Mouse (Mus musculus) neural tube, embryonic 11.5 days (tissue): ENCODE results near the gene Ogfrl1. TPM values are rescaled to one million over a fixed set of nuclear protein-coding genes. Genes with fewer than 3 reads are reported as not detected.
"Not testable (repeated sequence)": the region's sequence is repeated elsewhere in the genome, so short reads cannot be mapped to it uniquely, and the experiment has no call there.

Source experiments
- ATAC-seq: fragments of 200-750 bp; cut with Nextera tagmentation; 2 replicates; pipeline ENCODE4 v1.8.0; 2017; ENCODE audit warnings: moderate number of reproducible peaks, mild to moderate bottlenecking, moderate TSS enrichment, moderate library complexity; ENCODE audit not compliant: insufficient read depth, low FRiP score, low TSS enrichment
- DNase-seq: peaks from one replicate; pipeline ENCODE4 v3.0.0-alpha.2; 2015; ENCODE audit warnings: low spot score
- H3K27ac ChIP-seq: fragments of 300-500 bp; sonication (generic); 2 replicates; pipeline ENCODE4 v1.5.1; 2014; ENCODE audit warnings: low read depth, mild to moderate bottlenecking, low read length
- H3K27me3 ChIP-seq: fragments of 300-500 bp; sonication (generic); 2 replicates; pipeline ENCODE4 v1.6.1; 2014; ENCODE audit warnings: mild to moderate bottlenecking, low read length, mixed read lengths; ENCODE audit not compliant: control insufficient read depth, insufficient read depth
- H3K36me3 ChIP-seq: fragments of 300-500 bp; sonication (generic); 2 replicates; pipeline ENCODE4 v1.6.1; 2014; ENCODE audit warnings: mild to moderate bottlenecking, low read length, moderate library complexity, mixed read lengths; ENCODE audit not compliant: control insufficient read depth, insufficient read depth
- H3K4me1 ChIP-seq: fragments of 300-500 bp; sonication (generic); 2 replicates; pipeline ENCODE4 v1.6.1; 2014; ENCODE audit warnings: low read length, mixed read lengths; ENCODE audit not compliant: control insufficient read depth, insufficient read depth
- H3K4me2 ChIP-seq: fragments of 300-500 bp; sonication (generic); 2 replicates; pipeline ENCODE4 v1.6.1; 2014; ENCODE audit warnings: low read depth, mild to moderate bottlenecking, moderate library complexity
- H3K4me3 ChIP-seq: fragments of 300-500 bp; sonication (generic); 2 replicates; pipeline ENCODE4 v1.5.1; 2014; ENCODE audit warnings: low read depth, low read length
- H3K9ac ChIP-seq: fragments of 300-500 bp; sonication (generic); 2 replicates; pipeline ENCODE4 v1.6.1; 2014; ENCODE audit warnings: mild to moderate bottlenecking, low read length
- H3K9me3 ChIP-seq: fragments of 300-500 bp; sonication (generic); 2 replicates; pipeline ENCODE4 v1.6.1; 2016; ENCODE audit warnings: low read length; ENCODE audit not compliant: control insufficient read depth
- WGBS: fragments of 180-500 bp; shearing (Covaris S2); extraction: QIAGEN DNeasy Blood & Tissue Kit; methylation state at CpG from one replicate; pipeline ENCODE4 v1.1.7; 2014; 5-methylcytosine and 5-hydroxymethylcytosine counted together
- polyA plus RNA-seq: library from polyadenylated mRNA; unstranded; fragments of >200 nt; fragmentation: Nextera tagmentation; extraction: Ambion mirVana; gene quantifications from 2 replicates; pipeline ENCODE4 v1.2.1, GENCODE M21; 2014

Ogfrl1 gene
- polyA plus RNA-seq, 1 experiment from 2014 or later = 13.8 TPM

DNA sequence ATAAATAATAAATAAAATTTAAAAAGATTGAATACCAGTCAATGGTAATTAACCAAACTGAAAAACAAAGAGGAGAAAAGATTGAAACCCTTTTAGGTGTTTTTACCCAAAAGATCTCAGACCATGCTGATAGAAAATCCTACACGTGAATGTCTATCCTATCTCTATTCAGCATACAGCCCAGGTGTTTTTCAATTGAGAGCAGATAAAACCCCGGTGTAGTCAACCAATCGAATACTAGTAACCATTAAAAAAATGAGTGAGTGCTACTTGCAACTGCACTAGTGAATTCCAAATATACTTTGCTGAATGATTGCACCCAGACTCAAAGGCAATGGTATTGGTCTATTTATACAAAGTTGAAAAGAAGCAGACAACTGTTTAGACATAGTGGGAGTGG lies 4.8 kb upstream of the Ogfrl1 start:
- WGBS = 92% methylated on average over 3 of the region's 3 CpGs
- H3K4me1 ChIP-seq = no peaks in the 10 kb centered on the region
- DNase-seq = no peak
- no peak overlapping the region for H3K4me3 ChIP-seq
- no peak overlapping the region for H3K9ac ChIP-seq
- no peaks in the 10 kb centered on the region for H3K9me3 ChIP-seq
- no peak for ATAC-seq
- no peaks in the 10 kb centered on the region for H3K27me3 ChIP-seq
- H3K4me2 ChIP-seq = no peak overlapping the region
- no peaks in the 10 kb centered on the region for H3K36me3 ChIP-seq
- no peak overlapping the region for H3K27ac ChIP-seq

DNA sequence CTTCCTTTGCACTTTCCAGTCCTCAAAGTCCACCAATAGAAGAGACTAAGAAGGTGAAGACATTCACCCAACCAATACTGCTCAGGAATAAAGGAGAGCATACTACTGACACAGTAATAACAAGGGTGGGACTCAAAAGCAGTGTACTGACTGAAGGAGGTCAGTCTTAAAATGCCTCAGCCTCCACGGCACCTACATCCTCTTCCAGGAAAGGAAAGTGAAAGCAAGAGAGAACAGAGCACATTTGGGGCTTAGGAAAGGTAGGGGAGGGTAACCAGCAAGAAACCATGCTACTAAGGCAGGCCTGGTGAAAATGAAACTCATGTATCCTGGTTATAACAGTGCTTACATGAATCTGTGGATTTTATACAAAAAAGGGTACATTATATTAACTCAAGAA lies 2.0 kb upstream of the Ogfrl1 start:
- H3K27me3 ChIP-seq = no peaks in the 10 kb centered on the region
- no peak overlapping the region for H3K4me3 ChIP-seq
- no peak overlapping the region for H3K27ac ChIP-seq
- no peaks in the 10 kb centered on the region for H3K9me3 ChIP-seq
- H3K4me2 ChIP-seq = no peak overlapping the region
- H3K4me1 ChIP-seq = no peaks in the 10 kb centered on the region
- no peak for ATAC-seq
- no peak for DNase-seq
- no peaks in the 10 kb centered on the region for H3K36me3 ChIP-seq
- 79% methylated on average over 1 of the region's 1 CpGs for WGBS
- no peak overlapping the region for H3K9ac ChIP-seq

DNA sequence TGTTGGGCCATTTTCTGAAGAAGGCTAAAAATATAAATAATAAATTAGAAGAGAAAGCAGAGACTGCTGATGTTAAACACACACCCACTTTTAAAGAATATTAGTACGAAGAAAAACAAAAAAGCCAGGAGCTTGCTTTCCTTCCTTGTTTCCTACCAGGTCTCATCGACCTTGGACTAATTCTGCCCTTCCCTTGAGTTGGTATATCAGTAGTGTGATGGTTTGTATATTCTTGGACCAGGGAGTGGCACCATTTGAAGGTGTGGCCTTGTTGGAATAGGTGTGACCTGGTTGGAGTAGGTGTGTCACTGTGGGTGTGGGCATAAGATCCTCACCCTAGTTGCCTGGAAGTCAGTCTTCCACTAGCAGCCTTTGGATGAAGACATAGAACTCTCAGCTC lies 3.2 kb downstream of the Ogfrl1 start:
- not testable (repeated sequence) for H3K4me1 ChIP-seq, H3K4me3 ChIP-seq, H3K36me3 ChIP-seq, H3K9ac ChIP-seq, H3K9me3 ChIP-seq, H3K27me3 ChIP-seq, DNase-seq, H3K27ac ChIP-seq, H3K4me2 ChIP-seq, ATAC-seq
- 72% methylated on average over 2 of the region's 2 CpGs for WGBS

DNA sequence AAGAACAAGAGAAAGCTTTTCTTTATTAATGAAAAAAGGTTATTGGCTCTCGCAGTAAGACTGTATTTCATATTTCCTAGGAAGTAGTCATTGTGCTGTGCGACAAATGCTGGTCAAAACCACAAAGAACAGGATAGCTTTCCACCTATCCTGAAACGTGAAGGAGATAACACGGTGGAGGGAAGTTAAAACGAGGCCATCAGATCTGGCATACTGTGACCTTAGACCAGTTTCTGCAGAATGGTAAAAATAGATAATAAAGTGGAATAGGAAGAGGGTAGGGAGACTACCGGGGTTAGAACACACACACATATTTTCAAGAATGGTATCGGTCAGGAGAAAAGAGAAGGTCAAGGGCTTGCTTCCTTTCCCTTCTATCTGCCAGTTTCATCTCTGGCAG lies 5.8 kb downstream of the Ogfrl1 start:
- Histone ChIP-seq H3K27ac (no peak overlapping the region), H3K9me3 (no peaks in the 10 kb centered on the region), H3K36me3 (no peaks in the 10 kb centered on the region), H3K4me3 (no peak overlapping the region), H3K4me1 (no peaks in the 10 kb centered on the region), H3K9ac (no peak overlapping the region), H3K4me2 (no peak overlapping the region), H3K27me3 (no peaks in the 10 kb centered on the region)
- ATAC-seq = no peak
- no peak for DNase-seq
- 88% methylated on average over 7 of the region's 7 CpGs for WGBS

DNA sequence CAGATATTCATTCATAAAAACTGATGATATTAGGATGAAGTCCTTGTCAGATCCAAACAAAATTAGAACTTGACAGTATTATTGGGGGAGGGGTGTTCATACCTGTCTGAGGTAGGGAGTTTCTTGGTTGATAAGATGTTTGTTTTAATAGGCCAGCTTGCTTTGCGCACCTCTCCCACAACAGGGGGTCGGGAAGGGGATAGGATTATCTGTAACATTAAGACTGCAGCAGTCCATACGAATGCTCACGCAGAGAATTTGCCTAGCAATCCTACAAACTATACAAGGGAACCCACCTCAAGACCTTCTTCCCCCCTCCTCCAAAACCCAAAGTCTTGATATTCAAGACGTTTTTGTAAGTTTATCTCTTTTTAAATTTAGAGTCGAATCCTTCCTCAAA lies 13.2 kb downstream of the Ogfrl1 start:
- H3K9me3 ChIP-seq = no peaks in the 10 kb centered on the region
- H3K27me3 ChIP-seq = no peaks in the 10 kb centered on the region
- ATAC-seq (no peak), DNase-seq (no peak)
- no peaks in the 10 kb centered on the region for H3K36me3 ChIP-seq
- H3K4me3 ChIP-seq = no peak overlapping the region
- H3K4me1 ChIP-seq = peaks cover 6% of the 10 kb centered on the region; the same call in 1 of the 2 replicates
- H3K9ac ChIP-seq = no peak overlapping the region
- no peak overlapping the region for H3K4me2 ChIP-seq
- no peak overlapping the region for H3K27ac ChIP-seq
- WGBS = 91% methylated on average over 6 of the region's 6 CpGs

DNA sequence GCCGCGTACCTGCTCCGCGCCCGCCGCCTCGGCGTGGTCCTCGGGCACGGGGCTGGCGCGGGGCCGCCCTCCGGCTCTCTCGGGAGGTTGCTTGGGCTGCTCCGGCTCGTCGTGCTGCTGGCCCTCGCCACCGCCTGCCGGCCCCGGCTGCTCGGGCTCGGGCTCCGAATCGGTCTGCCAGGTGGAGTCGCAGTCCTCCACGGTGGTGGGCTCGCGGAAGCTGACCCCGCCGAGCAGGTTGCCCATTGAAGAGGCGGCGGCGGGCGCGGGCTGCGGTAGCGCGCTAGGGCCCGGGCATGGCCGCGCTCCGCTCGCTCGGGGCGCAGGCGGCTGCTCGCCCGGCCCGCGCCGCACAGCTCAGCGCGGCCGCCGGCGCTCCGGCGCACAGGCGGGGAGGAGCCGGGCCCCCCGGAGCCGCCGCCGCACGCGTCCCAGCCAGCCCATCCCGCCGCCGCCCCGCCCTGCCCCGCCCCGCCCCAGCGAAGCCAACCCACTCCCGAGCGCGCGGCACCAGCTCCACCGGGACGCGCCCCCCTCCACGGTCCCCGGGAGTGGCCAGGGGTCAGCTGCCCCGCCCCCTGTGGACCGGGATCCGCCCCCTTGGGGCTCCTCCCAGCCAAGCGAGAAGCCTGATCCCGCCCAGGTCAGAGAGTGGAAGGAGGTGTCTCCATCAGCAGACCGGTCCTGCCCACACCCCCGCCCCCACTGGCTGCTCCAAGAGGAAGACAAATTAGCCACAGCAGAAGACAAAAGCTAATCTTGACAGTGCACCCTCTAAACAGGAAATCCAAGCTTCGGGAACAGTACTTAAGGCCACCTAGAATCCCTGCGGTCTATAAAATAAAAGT lies 14.5 kb downstream of the Ogfrl1 start:
- peak overlapping the region; percentile 95 for H3K4me2 ChIP-seq
- peak overlapping the region; percentile 76 for H3K27ac ChIP-seq
- ATAC-seq = peak; percentile 96
- H3K9ac ChIP-seq = peak overlapping the region; percentile 76
- H3K27me3 ChIP-seq = no peaks in the 10 kb centered on the region
- peaks cover 6% of the 10 kb centered on the region; the same call in 1 of the 2 replicates for H3K4me1 ChIP-seq
- H3K36me3 ChIP-seq = no peaks in the 10 kb centered on the region
- no peaks in the 10 kb centered on the region for H3K9me3 ChIP-seq
- H3K4me3 ChIP-seq = peak overlapping the region; percentile 79
- DNase-seq = peak; percentile 95
- WGBS = under 1% methylated on average over 49 of the region's 93 CpGs

DNA sequence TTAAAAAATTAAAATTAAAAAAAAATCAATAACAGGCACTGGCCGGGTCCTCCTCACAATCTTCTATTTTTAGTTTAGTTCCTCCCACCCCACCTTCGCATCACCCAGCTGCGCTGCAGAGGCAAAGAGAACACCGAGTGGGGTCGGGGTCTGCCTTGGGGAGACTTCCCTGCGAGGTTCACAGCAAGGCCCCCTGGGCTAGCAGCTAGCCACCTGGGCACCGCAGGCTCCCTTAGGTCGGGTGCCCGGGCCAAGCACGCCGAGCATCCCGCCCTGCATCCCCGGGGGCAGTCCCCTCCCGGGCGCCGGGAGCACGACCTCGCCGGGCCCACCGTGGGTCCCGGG lies 15.1 kb downstream of the Ogfrl1 start:
- no peaks in the 10 kb centered on the region for H3K27me3 ChIP-seq
- no peak for DNase-seq
- no peak for ATAC-seq

DNA sequence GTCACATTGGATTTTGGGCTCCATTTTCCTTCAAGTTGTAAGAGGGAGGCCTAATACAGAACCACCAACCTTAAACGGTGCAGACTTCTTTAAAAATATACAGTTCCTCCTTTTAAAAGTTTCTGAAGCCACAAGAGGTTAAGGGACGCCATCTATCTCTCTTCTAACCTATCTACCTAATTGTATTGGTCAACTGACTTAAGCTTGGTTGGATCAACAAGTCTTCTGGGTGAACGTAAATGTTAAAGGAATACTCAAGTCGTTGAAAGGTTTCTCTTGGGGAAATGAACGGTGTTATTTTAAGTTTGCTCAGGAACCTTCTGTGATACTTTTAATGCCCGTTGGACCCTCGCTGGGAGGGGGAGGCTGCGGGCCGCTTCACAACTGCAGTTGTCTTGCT lies 15.5 kb downstream of the Ogfrl1 start:
- DNase-seq (no peak), ATAC-seq (no peak)
- Histone ChIP-seq H3K9me3 (no peaks in the 10 kb centered on the region), H3K9ac (peak overlapping the region; percentile 76), H3K27me3 (no peaks in the 10 kb centered on the region), H3K27ac (no peak overlapping the region), H3K4me1 (peaks cover 6% of the 10 kb centered on the region; the same call in 1 of the 2 replicates), H3K4me2 (peak overlapping the region; percentile 95), H3K36me3 (no peaks in the 10 kb centered on the region), H3K4me3 (peak overlapping the region; percentile 79)
- 22% methylated on average over 9 of the region's 9 CpGs for WGBS

More for the DNA sequence above, 15.1 kb downstream of the Ogfrl1 start:
- Histone ChIP-seq H3K27ac (peak overlapping the region; percentile 76), H3K4me1 (peaks cover 6% of the 10 kb centered on the region; the same call in 1 of the 2 replicates), H3K9ac (peak overlapping the region; percentile 76), H3K9me3 (no peaks in the 10 kb centered on the region), H3K4me3 (peak overlapping the region; percentile 79), H3K36me3 (no peaks in the 10 kb centered on the region), H3K4me2 (peak overlapping the region; percentile 95)
- 0% methylated on average over 19 of the region's 21 CpGs for WGBS
